Mouse (Mus musculus): ENCODE measurements around the gene Csad.
"Not testable (repeated sequence)": the region's sequence is repeated elsewhere in the genome, so short reads cannot be mapped to it uniquely, and the experiment has no call there.

Csad gene

GRCm38 (mm10) chr15:102235371-102236027, 31.0 kb upstream of the Csad start:
- peak; percentile 39 for DNase-seq (ENCODE audit: low read depth, low spot score)

GRCm38 (mm10) chr15:102233896-102234295, 29.4 kb upstream of the Csad start:
- peak; percentile 59 for DNase-seq (ENCODE audit: low read depth, low spot score)

- no peak for DNase-seq (ENCODE audit: low read depth, low spot score)
Measured at GRCm38 (mm10) chr15:102232764-102233163, 28.2 kb upstream of the Csad start.

- peak; percentile 74 for DNase-seq (ENCODE audit: low read depth, low spot score)
Measured at GRCm38 (mm10) chr15:102231748-102232147, 27.2 kb upstream of the Csad start, which contains the start of gene Itgb7. Gene Itgb7, minus strand, starts transcription at chr15:102231944.

GRCm38 (mm10) chr15:102230408-102231321, 26.1 kb upstream of the Csad start:
- DNase-seq (ENCODE audit: low read depth, low spot score) = peak; percentile 64

GRCm38 (mm10) chr15:102225619-102226018, 21.1 kb upstream of the Csad start:
- not testable (repeated sequence) for DNase-seq (ENCODE audit: low read depth, low spot score)

GRCm38 (mm10) chr15:102224992-102225617, 20.6 kb upstream of the Csad start:
- DNase-seq (ENCODE audit: low read depth, low spot score) = peak; percentile 83

GRCm38 (mm10) chr15:102224186-102224991, 19.9 kb upstream of the Csad start:
- peak; percentile 83 for DNase-seq (ENCODE audit: low read depth, low spot score)

- no peak for DNase-seq (ENCODE audit: low read depth, low spot score)
Measured at GRCm38 (mm10) chr15:102222386-102222785, 17.9 kb upstream of the Csad start.

GRCm38 (mm10) chr15:102217325-102217724, 12.8 kb upstream of the Csad start:
- DNase-seq (ENCODE audit: low read depth, low spot score) = no peak

GRCm38 (mm10) chr15:102216459-102217228, 12.1 kb upstream of the Csad start:
- no peak for DNase-seq (ENCODE audit: low read depth, low spot score)

GRCm38 (mm10) chr15:102215624-102216023, 11.1 kb upstream of the Csad start:
- DNase-seq (ENCODE audit: low read depth, low spot score) = no peak

GRCm38 (mm10) chr15:102214132-102214531, 9.6 kb upstream of the Csad start:
- no peak for DNase-seq (ENCODE audit: low read depth, low spot score)

GRCm38 (mm10) chr15:102211895-102212294, 7.4 kb upstream of the Csad start:
- DNase-seq (ENCODE audit: low read depth, low spot score) = no peak

GRCm38 (mm10) chr15:102210816-102211215, 6.3 kb upstream of the Csad start:
- no peak for DNase-seq (ENCODE audit: low read depth, low spot score)

GRCm38 (mm10) chr15:102209114-102209513, 4.6 kb upstream of the Csad start:
- DNase-seq (ENCODE audit: low read depth, low spot score) = no peak

GRCm38 (mm10) chr15:102208092-102208561, 3.6 kb upstream of the Csad start:
- peak; percentile 31 for DNase-seq (ENCODE audit: low read depth, low spot score)

GRCm38 (mm10) chr15:102207351-102207750, 2.8 kb upstream of the Csad start:
- no peak for DNase-seq (ENCODE audit: low read depth, low spot score)

GRCm38 (mm10) chr15:102205779-102206178, 1.3 kb upstream of the Csad start:
- peak; percentile 54 for DNase-seq (ENCODE audit: low read depth, low spot score)

- DNase-seq (ENCODE audit: low read depth, low spot score) = peak; percentile 82
Measured at GRCm38 (mm10) chr15:102203835-102204381, 616 bp downstream of the Csad start.
